Mouse (Mus musculus) thymus, postnatal 10 days (tissue): Measurements from ENCODE around the gene Tacc2.

Experiments
- DNase-seq, 2 experiments: peaks; one replicate each; pipeline ENCODE4 v3.0.0; 2021; ENCODE audit warnings: low spot score in 2 of 2

Gene Tacc2

DNA sequence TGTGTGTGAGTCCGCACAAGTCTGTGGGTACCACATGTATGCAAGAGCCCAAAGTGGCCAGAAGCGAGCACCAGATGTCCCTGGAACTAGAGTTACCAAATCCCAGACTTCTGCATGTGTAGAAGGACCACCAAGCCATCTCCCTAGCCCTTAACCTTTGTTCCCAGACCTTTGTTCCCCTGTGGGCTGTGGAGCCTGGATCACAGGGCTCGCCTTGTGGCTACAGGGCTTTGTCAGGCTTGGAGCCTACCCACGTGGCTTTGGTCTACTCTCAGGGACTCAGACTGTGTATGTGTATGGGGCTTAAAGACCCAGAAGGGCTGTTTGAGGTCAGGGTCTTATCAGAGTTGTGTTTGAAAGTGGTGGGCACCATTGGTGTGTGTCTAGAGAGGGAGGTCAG, 111.4 kb downstream of the Tacc2 start:
- no peak for DNase-seq

GRCm38 (mm10) chr7:130690869-130691268, 113.6 kb downstream of the Tacc2 start:
- DNase-seq, result no peak

GRCm38 (mm10) chr7:130691931-130692330, 114.7 kb downstream of the Tacc2 start:
- no peak for DNase-seq

- DNase-seq, result peak; percentile 66 to 67
Measured at GRCm38 (mm10) chr7:130692392-130692942, 115.2 kb downstream of the Tacc2 start.

- DNase-seq, result peak; percentile 34 to 44
Measured at GRCm38 (mm10) chr7:130692943-130693799, 115.9 kb downstream of the Tacc2 start.

DNA sequence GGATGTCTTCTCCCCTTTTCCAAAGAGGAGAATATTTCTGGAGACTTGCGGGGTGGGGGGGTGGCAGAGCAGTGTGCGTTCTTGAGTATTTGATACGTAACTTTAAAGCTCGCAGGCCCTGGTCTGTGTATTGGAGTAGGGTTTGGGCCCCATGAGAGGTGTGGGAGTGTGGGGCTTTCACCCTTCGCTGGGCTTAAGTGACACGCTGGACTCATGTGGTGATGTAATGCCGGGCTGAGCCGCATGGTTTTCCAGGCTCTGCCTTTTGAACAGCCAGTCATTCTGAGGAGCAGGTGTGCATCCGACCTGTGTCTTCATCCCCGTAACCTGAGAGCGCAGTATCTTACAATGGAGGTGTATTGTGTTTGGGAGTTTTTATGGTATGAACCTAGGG, 116.6 kb downstream of the Tacc2 start:
- DNase-seq, result no peak

DNA sequence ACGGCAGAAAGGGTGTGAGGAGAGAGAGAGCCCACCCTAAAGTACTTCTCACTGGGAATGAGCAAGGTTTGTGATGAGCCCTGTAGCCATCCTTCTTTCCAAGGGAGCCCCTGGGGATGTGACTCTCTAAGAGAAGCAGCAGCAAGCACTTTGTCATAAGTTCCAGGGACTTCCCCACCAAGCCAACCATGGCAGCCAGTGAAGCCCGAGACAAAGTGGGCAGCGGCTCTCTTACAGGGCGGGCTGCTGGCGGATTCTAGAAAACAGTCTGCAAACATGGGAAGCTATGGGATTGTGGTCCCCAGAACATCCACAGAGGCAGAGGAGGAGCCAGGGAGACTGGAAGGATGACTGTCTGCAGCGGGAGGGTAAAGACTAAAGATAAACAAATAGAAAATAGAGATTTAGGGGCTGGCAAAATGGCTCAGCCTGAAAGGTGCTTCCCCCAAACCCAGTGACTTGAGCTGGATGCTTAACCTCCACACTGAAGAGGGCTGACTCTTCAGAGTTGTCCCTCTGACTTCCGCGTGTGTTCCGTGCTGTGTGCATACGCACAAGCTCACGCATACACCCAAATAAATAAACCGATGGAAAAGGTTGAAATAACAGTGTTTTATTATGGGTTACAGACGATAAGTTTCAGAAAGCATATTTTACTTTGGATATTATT, 118.6 kb downstream of the Tacc2 start:
- DNase-seq, result no peak

DNA sequence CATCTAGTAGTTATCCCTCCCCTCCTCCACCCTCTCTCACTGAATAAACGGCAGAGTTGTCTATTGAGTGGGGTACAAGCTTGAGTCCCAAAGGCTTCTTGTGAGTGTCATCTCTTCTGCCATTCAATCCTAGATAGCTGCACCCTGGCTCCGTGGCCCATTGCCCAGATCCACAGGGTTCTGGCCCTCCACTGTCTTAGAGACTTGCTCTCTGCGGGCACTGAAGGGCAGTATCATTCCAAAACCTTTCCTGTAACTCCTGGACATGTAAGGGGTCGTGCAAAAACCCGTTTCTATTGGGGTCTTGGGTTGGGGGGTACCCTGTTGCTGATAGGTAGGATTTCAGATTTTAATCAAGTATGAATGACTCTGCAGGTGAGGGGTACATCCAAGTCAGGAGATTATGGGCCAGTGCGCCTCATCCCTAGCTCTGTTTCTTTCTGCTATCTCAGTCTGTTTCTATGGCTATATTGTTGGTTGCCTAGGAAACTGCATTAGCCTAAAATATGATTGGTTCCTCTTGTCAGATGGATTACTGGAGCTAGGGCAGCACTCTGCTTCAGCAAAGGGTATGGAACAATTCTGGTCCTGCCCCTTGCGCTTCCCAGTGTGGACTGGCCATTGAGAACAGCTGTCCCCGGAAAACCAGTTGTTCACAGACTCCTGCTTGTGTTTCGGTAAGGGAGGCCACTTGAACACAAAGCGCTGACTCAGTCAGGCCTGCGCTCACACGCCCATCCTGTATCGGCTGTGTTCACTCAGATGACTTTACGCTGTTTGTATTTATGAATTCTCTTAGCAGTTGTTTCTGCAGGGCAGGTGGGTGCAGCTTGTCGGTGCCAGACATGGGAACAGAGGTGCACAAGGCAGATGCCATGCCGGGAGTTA, 119.4 kb downstream of the Tacc2 start:
- no peak for DNase-seq

DNA sequence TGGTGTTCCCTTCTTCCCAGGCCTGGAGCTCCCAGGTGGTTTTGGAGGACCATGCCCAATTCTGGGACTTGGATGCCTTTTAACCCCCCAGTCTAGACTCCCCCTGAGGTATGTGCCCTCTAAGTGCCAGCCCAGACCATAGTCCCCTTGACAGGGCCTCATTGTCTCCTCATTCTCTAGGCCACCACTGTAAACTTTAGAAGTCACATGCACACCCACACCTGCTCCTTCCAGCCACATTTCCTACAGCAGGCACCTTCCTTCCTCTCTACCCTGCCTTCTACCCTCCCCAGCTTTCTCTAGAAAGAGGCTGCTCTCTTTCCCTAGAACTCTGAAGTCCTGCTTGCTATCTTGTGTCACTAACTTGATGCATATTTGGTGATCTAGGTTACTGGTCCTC, 121.2 kb downstream of the Tacc2 start:
- peak in 1 of 2 experiments; percentile 19 for DNase-seq

DNA sequence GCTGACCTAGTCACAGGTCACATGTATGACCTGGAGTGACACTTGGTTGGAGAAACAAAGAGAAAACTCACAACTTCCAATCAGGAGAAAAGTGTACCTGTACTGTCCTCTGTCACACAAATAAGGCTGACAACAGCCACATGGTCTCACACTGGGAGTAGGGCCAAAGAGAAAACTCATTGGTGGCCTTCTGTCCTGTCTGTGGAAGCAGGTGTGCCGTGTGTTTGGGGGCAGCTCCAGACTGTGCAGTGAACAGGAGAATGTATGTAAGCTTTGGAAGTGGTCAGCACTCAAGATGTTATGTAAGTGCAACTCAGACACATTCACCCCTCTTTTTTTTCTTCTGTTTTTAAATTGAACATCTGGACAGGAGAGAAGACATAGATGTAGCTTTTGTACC, 124.1 kb downstream of the Tacc2 start:
- no peak for DNase-seq

GRCm38 (mm10) chr7:130705230-130705629, 128.0 kb downstream of the Tacc2 start:
- no peak for DNase-seq

DNA sequence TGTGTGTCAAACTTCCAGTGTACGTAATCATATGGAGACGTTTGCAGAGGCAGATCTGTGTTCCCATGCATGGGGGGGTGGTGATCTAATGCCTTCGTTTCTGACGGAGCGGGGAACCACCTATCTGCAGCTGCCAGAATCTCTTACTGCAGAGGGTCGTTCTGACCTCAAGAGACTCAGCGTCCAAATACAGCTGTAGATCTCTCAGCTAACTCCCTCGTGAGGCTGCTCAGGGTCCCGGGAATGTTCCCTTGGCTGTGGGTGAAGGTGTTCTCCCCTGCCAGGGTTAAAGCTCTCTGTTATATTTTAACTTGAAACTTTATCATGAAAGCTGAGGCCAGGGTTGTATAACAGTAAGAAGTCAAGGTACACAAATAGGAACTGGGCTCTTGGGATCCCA, 131.7 kb downstream of the Tacc2 start:
- DNase-seq, result no peak

GRCm38 (mm10) chr7:130709372-130710274, 132.4 kb downstream of the Tacc2 start:
- no peak for DNase-seq

GRCm38 (mm10) chr7:130711851-130712250, 134.6 kb downstream of the Tacc2 start:
- no peak for DNase-seq

- no peak for DNase-seq
Measured at GRCm38 (mm10) chr7:130713319-130713718, 136.1 kb downstream of the Tacc2 start.

DNA sequence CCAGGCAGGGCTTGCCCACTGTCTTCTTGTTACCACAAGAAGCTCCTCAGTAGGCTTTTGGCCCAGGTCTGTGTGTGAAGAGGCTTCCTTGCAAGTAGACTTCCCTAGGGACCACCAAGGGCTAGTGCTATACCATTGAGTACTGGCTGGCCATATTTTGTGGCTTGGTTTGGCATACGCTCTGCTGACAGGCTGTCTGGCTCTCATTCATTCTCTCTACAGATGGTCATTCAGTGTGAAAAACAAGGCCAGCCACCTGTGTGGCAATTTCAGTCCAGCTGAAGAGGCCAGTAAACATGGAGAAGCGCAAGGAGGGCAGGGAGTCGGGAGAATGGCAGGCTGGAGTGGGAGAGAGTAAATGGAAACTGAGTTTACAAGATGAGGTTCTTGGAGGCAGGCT, 138.2 kb downstream of the Tacc2 start:
- DNase-seq, result no peak

GRCm38 (mm10) chr7:130716341-130716740, 139.1 kb downstream of the Tacc2 start:
- no peak for DNase-seq

- DNase-seq, result no peak
Measured at GRCm38 (mm10) chr7:130716989-130717388, 139.8 kb downstream of the Tacc2 start.

DNA sequence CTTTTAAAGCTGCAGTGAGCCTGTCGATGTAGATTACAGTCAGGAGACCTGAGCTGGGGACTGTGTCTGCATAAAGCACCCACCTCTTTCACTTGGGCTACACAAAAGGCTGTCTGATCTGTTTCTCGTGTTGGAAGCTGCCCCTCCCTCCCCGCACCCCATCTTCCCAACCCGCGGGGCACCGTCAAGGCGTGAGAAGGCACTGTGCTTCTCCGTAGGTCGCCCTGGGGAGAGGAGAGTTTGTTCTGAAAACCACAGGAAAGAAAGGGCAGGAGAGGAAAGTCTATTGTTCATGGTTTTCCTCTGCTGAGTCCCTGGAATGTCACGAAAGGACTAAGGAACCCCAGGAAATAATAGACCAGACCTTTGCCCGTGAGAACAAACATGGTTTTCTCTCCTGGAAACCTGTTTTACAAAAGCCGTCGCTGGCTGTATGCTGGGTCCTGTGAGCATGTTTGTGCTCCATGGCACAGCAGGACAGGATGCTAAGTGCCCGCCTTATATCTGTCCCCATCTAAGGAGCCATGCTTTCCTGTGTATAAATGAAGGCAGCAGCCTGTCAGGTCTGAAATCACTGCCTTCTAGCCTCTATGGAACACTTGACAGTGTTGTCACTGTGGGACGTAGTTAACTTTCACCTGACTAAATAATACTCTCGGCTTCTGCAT, 142.8 kb downstream of the Tacc2 start:
- no peak for DNase-seq

- no peak for DNase-seq
Measured at GRCm38 (mm10) chr7:130720646-130721335, 143.6 kb downstream of the Tacc2 start.
